In genomic region chr10:120871630-120872482, GRCm38 (mm10) we compare ENCODE assay signal across 9 mouse cellular contexts. TPM values are rescaled to one million over a fixed set of nuclear protein-coding genes. Genes with fewer than 3 reads are reported as not detected.
DNase-seq lines count a peak whose midpoint lies in the region; ATAC-seq and TF ChIP-seq lines count a peak whose summit lies in the region.
"Had no signal": no experiment of that assay in that cellular context is flagged by ENCODE, and none has a peak within 500 bp of the region (broad histone marks: within the 10 kb centered on the region; RNA-seq: fewer than 3 reads in every experiment).

No protein-coding gene starts in this region.

- 0 out of 2 replicates have a peak overlapping the region, but pooled peaks have one; percentile 10 for H3K4me3 ChIP-seq in heart, adult 2 months
- H3K4me3 ChIP-seq in bone marrow macrophage, adult 2 months (ENCODE audit: insufficient read depth, low read length): peak overlapping the region; percentile 26; the same call in 1 of the 2 replicates
- no peak overlapping the region for H3K4me3 ChIP-seq in hindbrain, embryonic 12.5 days
- H3K4me3 ChIP-seq in midbrain, embryonic 11.5 days (ENCODE audit: low read depth, low read length): no peak overlapping the region

- H3K9me3 ChIP-seq in hindbrain, embryonic 12.5 days (replicated peaks): no peaks in the 10 kb centered on the region
- no peaks in the 10 kb centered on the region for H3K9me3 ChIP-seq in midbrain, embryonic 11.5 days (ENCODE audit: control insufficient read depth, low read length)

- H3K4me1 ChIP-seq in heart, adult 2 months (ENCODE audit: control insufficient read depth, insufficient read depth, low read length): peaks cover 11% of the 10 kb centered on the region
- 0 out of 2 replicates have a peak, but pooled peaks cover 5% of the 10 kb centered on the region for H3K4me1 ChIP-seq in bone marrow macrophage, adult 2 months (ENCODE audit: control insufficient read depth, insufficient read depth, low read length)
- H3K4me1 ChIP-seq in hindbrain, embryonic 12.5 days: peaks cover 12% of the 10 kb centered on the region; the same call in 1 of the 2 replicates
- H3K4me1 ChIP-seq in midbrain, embryonic 11.5 days (ENCODE audit: control insufficient read depth, insufficient read depth, low read length): no peaks in the 10 kb centered on the region; the same call in 1 of the 2 replicates

- peaks cover 1% of the 10 kb centered on the region; the same call in 1 of the 2 replicates for H3K79me2 ChIP-seq in heart, adult 2 months (replicated peaks; ENCODE audit: control insufficient read depth, insufficient read depth, low read length)

- no peak for DNase-seq in heart, adult 2 months
- DNase-seq in heart, adult 18-20 months: no peak
- DNase-seq in midbrain, embryonic 11.5 days (ENCODE audit: low spot score, missing footprints): no peak
- DNase-seq in layer of hippocampus, adult 9-11 months: no peak
- DNase-seq in gastrocnemius, postnatal 10 days: no peak
- DNase-seq in kidney, postnatal 10 days: no peak
- DNase-seq: gastrocnemius, postnatal 14 days had no signal

- TF ChIP-seq POLR2A in heart, adult 2 months (IDR thresholded peaks at IDR 0.05; ENCODE audit: insufficient read depth, low read depth, low read length): no peak
- TF ChIP-seq POLR2A in bone marrow macrophage, adult 2 months (IDR thresholded peaks at IDR 0.05; ENCODE audit: borderline replicate concordance, low read depth, low read length): no peak

- H3K36me3 ChIP-seq in heart, adult 2 months (ENCODE audit: control insufficient read depth, insufficient read depth, low read length): peaks cover 6% of the 10 kb centered on the region
- no peaks in the 10 kb centered on the region for H3K36me3 ChIP-seq in hindbrain, embryonic 12.5 days
- no peaks in the 10 kb centered on the region for H3K36me3 ChIP-seq in midbrain, embryonic 11.5 days (ENCODE audit: control insufficient read depth, insufficient read depth, low read length)

- WGBS in heart, adult 2 months: 67% methylated on average over 22 of the region's 22 CpGs
- WGBS in hindbrain, embryonic 12.5 days: 68% methylated on average over 22 of the region's 22 CpGs
- 75% methylated on average over 22 of the region's 22 CpGs for WGBS in midbrain, embryonic 11.5 days

- H3K27me3 ChIP-seq in heart, adult 2 months (ENCODE audit: control insufficient read depth, insufficient read depth, low read length): no peaks in the 10 kb centered on the region
- H3K27me3 ChIP-seq in hindbrain, embryonic 12.5 days: no peaks in the 10 kb centered on the region
- H3K27me3 ChIP-seq in midbrain, embryonic 11.5 days (ENCODE audit: control insufficient read depth, insufficient read depth, low read length): no peaks in the 10 kb centered on the region

- no peak overlapping the region; the same call in 1 of the 2 replicates for H3K9ac ChIP-seq in heart, adult 2 months (ENCODE audit: low read depth, low read length)
- H3K9ac ChIP-seq in hindbrain, embryonic 12.5 days: no peak overlapping the region
- H3K9ac ChIP-seq in midbrain, embryonic 11.5 days (ENCODE audit: low read length): no peak overlapping the region

- no peak for TF ChIP-seq CTCF in heart, adult 2 months (IDR thresholded peaks at IDR 0.05)
- no peak for TF ChIP-seq CTCF in bone marrow macrophage, adult 2 months (IDR thresholded peaks at IDR 0.05; ENCODE audit: low read depth, low read length)

- ATAC-seq in hindbrain, embryonic 12.5 days (ENCODE audit: low FRiP score): no peak
- ATAC-seq in midbrain, embryonic 11.5 days (ENCODE audit: low FRiP score): peak; percentile 10; the same call in 1 of the 2 replicates

- no peak overlapping the region for H3K27ac ChIP-seq in heart, adult 2 months
- H3K27ac ChIP-seq in bone marrow macrophage, adult 2 months (ENCODE audit: insufficient read depth, low read depth, low read length): no peak overlapping the region
- H3K27ac ChIP-seq in hindbrain, embryonic 12.5 days: no peak overlapping the region
- no peak overlapping the region for H3K27ac ChIP-seq in midbrain, embryonic 11.5 days (ENCODE audit: low read depth, low read length)

- no peak for TF ChIP-seq EP300 in heart, adult 2 months (IDR thresholded peaks at IDR 0.05; ENCODE audit: insufficient read depth, low read depth, low read length)

- H3K4me2 ChIP-seq in hindbrain, embryonic 12.5 days (replicated peaks): peak overlapping the region; percentile 45
- peak overlapping the region; percentile 24; the same call in 1 of the 2 replicates for H3K4me2 ChIP-seq in midbrain, embryonic 11.5 days

- intact Hi-C loops in heart, adult 2 months (cut with DNase I): loop anchor here (5.0 kb wide), 1 partner anchor 160 kb away; the partner anchor contains the start of gene Wif1

RNA-seq across cellular contexts. Expression of gene Msrb3, which starts 27.0 kb away (rescaled TPM):
- total RNA-seq in heart, adult 2 months (2021): 10 to 100 TPM; 88.7 to 92.5 TPM
- polyA plus RNA-seq in heart, adult 2 months (2012; rRNA removed): 53.5 and 86.5 TPM in 2 replicates
- total RNA-seq in heart, adult 18-20 months (2021): 10 to 100 TPM; 96.1 to 96.6 TPM
- 0.52 and 0.76 TPM in 2 replicates for polyA plus RNA-seq in bone marrow macrophage, adult 2 months (2012; ENCODE audit: insufficient read depth, insufficient read length, missing spikeins)
- 6.3 TPM in 2 replicates for polyA plus RNA-seq in hindbrain, embryonic 12.5 days (2016; fragmentation: Nextera tagmentation; extraction: Ambion mirVana)
- polyA plus RNA-seq in midbrain, embryonic 11.5 days (2014; fragmentation: Nextera tagmentation; extraction: Ambion mirVana): 3.9 and 4.6 TPM in 2 replicates
- 10 to 100 TPM; 89.9 to 94.0 TPM for total RNA-seq in gastrocnemius, postnatal 10 days (2021)

Comparison
In these comparisons a context has a peak if more than half of its experiments do, and no peak if none do; other contexts are left out.
1. H3K4me3 ChIP-seq: peak in heart, adult 2 months (single experiment) and bone marrow macrophage, adult 2 months (single experiment); none in hindbrain, embryonic 12.5 days (single experiment) and midbrain, embryonic 11.5 days (single experiment).